Mouse (Mus musculus) left cerebral cortex, postnatal 14 days (tissue): ENCODE measurements around the gene Amdhd1. TPM values are rescaled to one million over a fixed set of nuclear protein-coding genes. Genes with fewer than 3 reads are reported as not detected.
A peak's percentile ranks its signal among the peaks of the same experiment; 100 is the strongest.
"Not testable (repeated sequence)": the region's sequence is repeated elsewhere in the genome, so short reads cannot be mapped to it uniquely, and the experiment has no call there.

Experiments
- DNase-seq, 2 experiments: peaks; one replicate each; pipeline ENCODE4 v3.0.0; 2021 to 2022; ENCODE audit warnings: low spot score in 2 of 2, mixed read lengths in 1 of 2
- intact Hi-C: fragments of 180-260 bp; cut with DNase I; formaldehyde crosslinking; loops from one replicate; pipeline ENCODE4 v1.15.1; 2025
- long read RNA-seq, 2 experiments: library from polyadenylated mRNA; stranded (forward); transcript quantifications; one replicate each; pipeline ENCODE4 v2.0.0; 2021
- total RNA-seq, 2 experiments: library from RNA; stranded (reverse); gene quantifications; 2 replicates each; pipeline ENCODE4 v1.2.3; 2021

Gene Amdhd1
- 1 to 10 TPM; 1.4 to 1.9 TPM for total RNA-seq
- long read RNA-seq, experiment 1, partial matches to known transcripts: 3 of 5 reads
- long read RNA-seq, experiment 1, other reads (novel, unspliced or antisense): 2 of 5 reads
- long read RNA-seq, experiment 2, partial matches to known transcripts: 3 of 3 reads
- long read RNA-seq, experiment 2, other reads (novel, unspliced or antisense): 0 of 3 reads

DNA sequence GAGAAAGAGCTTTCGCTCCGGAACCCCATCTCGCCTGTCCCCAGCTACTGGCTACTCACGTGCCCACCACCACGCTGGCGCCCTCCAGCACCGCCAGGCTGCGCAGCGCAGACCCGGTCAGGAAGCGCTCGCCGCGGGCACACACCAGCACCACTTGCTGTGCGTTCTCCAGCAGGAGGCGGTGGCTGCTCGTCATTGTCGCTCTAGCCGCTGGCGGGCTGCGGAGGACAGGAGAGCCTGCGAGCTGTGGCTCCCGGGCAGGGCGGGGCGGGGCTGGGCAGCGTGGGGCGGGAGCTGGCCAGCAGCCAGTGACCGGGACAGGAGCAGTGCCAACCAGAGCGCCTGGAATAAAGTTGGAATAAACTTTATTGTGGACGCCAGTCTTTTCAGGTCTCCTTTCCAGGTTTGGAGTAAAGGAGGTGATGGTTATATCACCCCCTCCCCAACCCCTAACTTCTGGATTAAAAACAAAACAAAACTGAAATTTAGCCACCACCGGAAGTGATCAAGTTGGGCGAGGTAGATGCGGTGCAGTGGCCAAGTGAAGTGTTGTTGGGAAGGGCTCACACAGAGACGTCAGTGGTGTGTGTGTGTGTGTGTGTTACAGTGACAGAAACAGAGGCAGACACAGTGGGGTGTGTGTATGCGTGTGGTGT lies at the start of gene Amdhd1:
Gene Amdhd1 (minus strand): TSS at position 259 of the 656 bp plus-strand sequence.
- peak; percentile 63 to 66 for DNase-seq
- intact Hi-C loops: loop anchor here (10.0 kb wide), 1 partner anchor 115 kb away; no protein-coding TSS in a partner anchor

GRCm38 (mm10) chr10:93589281-93589848 lies 49.5 kb upstream of the Amdhd1 start, which contains the start of gene Snrpf:
Gene Snrpf (minus strand): TSS chr10:93589706.
- peak; percentile 95 to 96 for DNase-seq
- intact Hi-C loops: no loop called here

DNA sequence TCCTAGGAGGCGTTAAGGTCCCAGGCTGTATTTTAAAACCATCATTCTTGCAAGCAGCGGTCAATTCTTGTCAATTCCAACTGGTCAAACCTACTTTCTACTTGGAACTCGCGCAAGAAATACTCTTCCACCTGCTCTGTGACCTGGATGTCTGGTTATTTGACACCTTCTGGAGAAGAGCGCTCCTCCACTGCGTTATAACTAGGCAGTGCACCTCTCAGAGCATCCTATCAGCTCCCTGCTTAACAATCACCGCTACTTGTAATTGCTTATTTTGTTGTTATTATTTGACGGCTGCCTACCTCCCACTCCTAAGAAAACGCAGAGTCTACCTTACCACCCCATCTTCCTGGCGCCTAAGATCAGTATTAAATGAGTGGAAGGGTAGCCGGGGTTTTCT lies 49.0 kb upstream of the Amdhd1 start:
- intact Hi-C loops: no loop called here
- DNase-seq: peak in 1 of 2 experiments; percentile 20

- DNase-seq: peak; percentile 86 to 89
- intact Hi-C loops: loop anchor here (2.0 to 10.0 kb wide), 3 partner anchors 91 to 523 kb away; no protein-coding TSS in a partner anchor
Measured at GRCm38 (mm10) chr10:93577271-93577886, 37.5 kb upstream of the Amdhd1 start.

DNA sequence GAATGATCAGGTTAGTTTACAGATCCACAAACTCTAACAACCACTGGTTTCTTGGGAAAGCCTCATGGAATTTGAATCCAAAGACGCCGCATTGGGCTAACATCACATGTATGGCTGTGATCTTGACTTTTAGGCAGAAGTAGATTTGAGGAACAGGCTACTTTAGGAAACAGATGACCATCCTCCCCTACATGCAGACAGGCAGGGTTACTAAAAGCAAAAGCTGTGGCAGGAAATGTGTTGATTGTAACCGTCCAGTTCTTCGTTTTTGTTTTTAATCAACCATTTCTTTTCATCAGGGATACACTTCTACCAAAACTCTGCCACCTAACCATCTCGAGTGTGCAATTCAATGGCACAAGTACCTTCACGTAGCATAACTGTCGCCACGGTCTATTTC lies 36.1 kb upstream of the Amdhd1 start:
- no peak for DNase-seq
- intact Hi-C loops: loop anchor here (2.0 to 10.0 kb wide), 3 partner anchors 89 to 521 kb away; no protein-coding TSS in a partner anchor

DNA sequence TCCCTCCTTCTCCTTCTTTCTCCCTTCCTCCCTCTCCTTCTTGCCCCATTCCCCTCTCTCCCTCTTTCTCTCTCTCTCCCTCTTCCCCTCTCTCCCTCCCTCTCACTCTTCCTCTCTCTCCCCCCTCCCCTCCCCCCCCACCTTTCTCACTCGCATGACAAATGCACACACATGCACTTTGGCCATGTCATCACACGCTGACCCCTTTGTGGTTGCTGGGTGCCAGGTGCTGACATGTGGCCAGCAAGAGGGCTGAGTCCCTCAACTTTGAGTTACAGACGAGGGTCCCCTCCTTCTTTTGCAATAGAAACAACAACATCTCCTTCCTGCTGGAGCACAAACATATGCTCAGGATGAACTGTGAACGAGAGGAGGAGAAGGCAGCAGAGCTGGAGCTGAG lies 35.1 kb upstream of the Amdhd1 start:
- intact Hi-C loops: loop anchor here (10.0 kb wide), 1 partner anchor 520 kb away; no protein-coding TSS in a partner anchor
- DNase-seq: no peak

GRCm38 (mm10) chr10:93572209-93572608 lies 32.4 kb upstream of the Amdhd1 start:
- DNase-seq: no peak
- intact Hi-C loops: loop anchor here (10.0 kb wide), 1 partner anchor 517 kb away; no protein-coding TSS in a partner anchor

DNA sequence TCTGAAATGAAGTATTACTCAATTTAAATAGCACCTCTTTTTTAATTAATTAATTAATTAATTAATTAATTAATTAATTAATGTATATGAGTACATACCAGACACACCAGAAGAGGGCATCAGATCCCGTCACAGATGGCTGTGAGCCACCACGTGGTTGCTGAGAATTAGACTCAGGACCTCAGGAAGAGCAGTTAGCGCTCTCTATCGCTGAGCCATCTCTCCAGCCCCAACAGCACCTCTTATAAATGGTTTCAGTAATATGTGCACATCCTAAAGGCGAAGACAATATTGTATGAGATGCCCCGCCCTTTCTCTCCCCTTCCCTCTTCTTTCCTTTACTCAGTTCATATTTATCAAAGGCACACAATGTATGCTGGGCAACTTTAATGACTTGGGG lies 28.8 kb upstream of the Amdhd1 start:
- DNase-seq: no peak
- intact Hi-C loops: no loop called here

- intact Hi-C loops: no loop called here
- no peak for DNase-seq
Measured at GRCm38 (mm10) chr10:93567841-93568566, 28.2 kb upstream of the Amdhd1 start.

- DNase-seq: no peak
- intact Hi-C loops: no loop called here
Measured at GRCm38 (mm10) chr10:93567066-93567465, 27.2 kb upstream of the Amdhd1 start.

GRCm38 (mm10) chr10:93564518-93565090 lies 24.8 kb upstream of the Amdhd1 start:
- no peak for DNase-seq
- intact Hi-C loops: no loop called here

DNA sequence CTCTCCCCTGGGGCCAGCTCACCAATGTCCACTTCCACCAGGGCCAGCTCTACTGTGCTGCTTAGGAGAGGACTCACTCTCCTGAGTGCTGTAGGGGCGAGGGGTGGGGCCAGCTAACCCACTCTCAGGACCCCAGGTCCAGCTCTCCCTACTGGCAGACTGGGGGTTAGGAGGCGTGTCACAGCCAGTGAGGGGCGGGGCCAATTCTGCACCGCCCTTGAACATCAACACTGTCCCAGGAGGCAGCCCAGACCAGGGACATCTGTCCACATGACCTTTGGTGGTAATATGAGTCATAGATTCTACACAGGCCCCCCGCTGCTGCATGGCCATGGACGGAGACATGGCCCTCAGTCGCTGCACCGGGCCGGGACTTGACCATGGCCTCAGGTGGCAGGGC lies 20.0 kb upstream of the Amdhd1 start:
- intact Hi-C loops: no loop called here
- no peak for DNase-seq

DNA sequence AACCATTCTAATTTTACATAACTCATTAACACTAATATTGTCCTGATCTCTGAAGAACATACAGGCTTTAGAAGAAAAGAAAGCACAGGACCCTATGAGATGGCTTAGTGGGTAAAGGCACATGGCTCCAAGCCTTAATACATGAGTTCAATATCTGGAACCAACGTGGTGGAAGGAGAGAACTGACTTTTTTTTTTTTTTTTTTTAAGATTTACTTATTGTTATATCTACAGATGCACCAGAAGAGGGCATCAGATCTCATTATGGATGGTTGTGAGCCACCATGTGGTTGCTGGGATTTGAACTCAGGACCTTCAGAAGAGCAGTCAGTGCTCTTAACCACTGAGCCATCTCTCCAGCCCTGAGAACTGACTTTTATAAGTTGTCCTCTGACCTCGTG lies 18.1 kb upstream of the Amdhd1 start:
- intact Hi-C loops, DNase-seq: not testable (repeated sequence)

DNA sequence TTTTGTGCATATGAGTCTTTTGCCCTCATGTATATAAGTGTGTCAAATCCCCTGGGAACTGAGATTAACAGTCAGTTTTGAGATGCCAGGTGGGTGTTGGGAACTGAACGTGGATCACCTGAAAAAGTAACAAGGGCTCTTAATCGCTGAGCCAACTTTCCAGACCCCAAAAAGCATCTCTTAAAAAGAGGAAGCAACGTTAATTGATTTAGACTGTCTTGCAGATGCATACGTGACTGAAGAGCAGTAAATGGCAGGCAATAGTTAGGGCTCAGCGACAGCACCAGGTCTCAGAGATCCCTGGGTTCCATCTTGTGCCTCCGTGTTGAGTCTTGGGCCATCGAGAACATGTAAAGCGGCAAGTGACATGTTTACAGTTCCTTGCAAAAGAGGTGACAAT lies 12.8 kb upstream of the Amdhd1 start:
- DNase-seq: no peak
- intact Hi-C loops: no loop called here

GRCm38 (mm10) chr10:93549821-93550220 lies 10.0 kb upstream of the Amdhd1 start:
- intact Hi-C loops: loop anchor here (5.0 to 10.0 kb wide), 2 partner anchors 58 to 125 kb away; no protein-coding TSS in a partner anchor
- DNase-seq: no peak

GRCm38 (mm10) chr10:93548991-93549390 lies 9.2 kb upstream of the Amdhd1 start:
- intact Hi-C loops: loop anchor here (5.0 to 10.0 kb wide), 2 partner anchors 57 to 124 kb away; no protein-coding TSS in a partner anchor
- peak; percentile 78 to 87 for DNase-seq

DNA sequence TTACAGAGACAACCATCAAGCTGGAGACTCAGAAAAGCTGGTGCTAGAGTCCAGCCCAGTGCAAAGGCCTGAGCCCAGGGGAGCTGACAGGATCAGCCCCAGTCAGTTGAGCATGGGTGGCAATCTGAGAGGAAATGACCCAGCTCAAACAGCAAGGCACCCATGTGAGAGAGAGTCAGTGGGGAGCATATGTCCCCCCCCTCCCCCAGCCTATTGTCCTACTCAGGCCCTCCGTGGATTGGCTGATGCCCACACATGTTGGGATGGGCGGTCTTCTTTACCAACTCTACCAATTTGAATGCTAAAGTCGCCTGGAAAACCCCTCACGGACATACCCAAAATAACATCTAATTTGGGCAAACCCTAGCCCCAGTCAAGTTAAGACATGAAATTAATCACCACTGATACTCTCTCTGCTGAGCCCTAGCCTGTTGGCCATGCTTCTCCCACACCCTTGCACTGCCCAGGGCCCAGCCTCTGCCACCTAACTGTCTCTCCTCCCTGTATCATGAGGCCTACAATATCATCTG lies 8.0 kb upstream of the Amdhd1 start:
- intact Hi-C loops: loop anchor here (5.0 to 10.0 kb wide), 2 partner anchors 56 to 123 kb away; no protein-coding TSS in a partner anchor
- no peak for DNase-seq

DNA sequence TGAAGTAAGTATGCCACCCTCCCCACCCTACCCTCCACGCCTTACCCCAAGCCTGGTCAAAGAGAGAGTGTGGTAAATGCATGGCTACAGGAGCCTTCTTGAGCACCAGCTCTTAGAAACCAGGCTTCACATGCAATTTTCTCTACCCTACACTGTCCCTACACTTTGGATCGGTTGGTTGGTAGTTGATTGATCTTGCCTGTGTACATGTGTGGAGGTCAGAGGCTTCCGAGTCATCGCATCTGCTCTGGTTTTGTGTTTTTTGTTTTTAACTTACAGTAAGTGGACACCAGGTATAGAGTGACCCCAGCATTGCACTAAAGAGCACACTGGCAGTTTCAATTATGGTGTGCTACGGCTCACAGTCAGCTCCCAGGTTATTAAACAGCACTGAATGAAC lies 4.3 kb upstream of the Amdhd1 start:
- intact Hi-C loops: loop anchor here (10.0 kb wide), 1 partner anchor 119 kb away; no protein-coding TSS in a partner anchor

More for the DNA sequence above, 4.3 kb upstream of the Amdhd1 start:
- no peak for DNase-seq
